Mouse (Mus musculus) cerebellum, postnatal 36 days (tissue): ENCODE data around the gene Coro1b.
"Not testable (repeated sequence)": the region's sequence is repeated elsewhere in the genome, so short reads cannot be mapped to it uniquely, and the experiment has no call there.

Experiments used
- DNase-seq, 2 experiments: peaks; one replicate each; pipeline ENCODE4 v3.0.0; 2021 to 2022; ENCODE audit warnings: mixed read lengths in 2 of 2

Coro1b gene

DNA sequence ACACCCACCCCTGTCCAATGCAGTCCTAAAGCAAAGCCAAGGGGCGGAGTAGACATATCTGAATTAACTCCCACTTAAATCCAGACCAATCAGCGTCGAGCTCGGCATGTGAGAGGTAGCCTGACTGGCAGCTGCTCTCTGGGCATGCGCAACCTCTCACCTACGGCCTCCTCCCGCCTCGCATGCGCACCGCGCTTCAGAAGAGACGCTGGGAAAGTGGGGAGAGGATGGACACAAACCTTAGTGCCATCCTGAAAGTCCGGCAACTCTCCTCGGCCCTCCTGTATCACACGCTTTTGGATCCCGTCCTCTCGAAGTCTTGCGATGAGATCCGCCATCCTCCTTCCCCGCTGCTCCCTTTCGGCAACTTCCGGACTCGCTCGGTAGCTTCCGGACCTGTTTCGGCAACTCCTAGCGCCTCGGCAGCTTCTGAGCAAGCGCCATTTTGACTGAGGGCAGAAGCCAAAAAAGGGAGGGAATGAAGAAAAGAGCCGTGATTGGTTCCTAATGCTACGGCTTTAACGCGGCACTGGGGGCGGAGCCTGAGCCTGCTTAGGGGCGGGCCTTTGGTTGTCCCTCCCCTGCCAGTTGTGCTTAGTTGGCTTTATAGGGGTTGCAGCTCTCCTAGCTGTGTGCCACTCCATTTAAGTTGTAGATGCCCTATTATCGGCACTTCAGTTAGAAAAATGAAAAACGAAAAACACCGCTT is 27.2 kb upstream of the Coro1b start:
- DNase-seq = peak; percentile 97 to 99

DNA sequence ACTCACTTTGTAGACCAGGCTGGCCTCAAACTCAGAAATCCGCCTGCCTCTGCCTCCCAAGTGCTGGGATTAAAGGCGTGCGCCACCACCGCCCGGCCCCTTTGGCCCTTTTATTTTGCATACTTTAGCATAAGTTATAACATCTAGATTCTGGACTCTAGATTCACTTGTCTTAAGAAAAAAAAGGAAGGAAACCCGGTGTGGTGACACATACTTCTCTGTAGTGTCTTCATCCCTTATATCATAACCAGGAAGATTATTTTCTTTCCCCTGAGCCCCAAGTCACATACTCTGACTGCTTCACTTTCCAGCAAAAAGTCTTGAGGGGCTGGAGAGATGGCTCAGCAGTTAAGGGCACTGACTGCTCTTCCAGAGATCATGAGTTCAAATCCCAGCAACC is 26.5 kb upstream of the Coro1b start:
- DNase-seq = not testable (repeated sequence)

DNA sequence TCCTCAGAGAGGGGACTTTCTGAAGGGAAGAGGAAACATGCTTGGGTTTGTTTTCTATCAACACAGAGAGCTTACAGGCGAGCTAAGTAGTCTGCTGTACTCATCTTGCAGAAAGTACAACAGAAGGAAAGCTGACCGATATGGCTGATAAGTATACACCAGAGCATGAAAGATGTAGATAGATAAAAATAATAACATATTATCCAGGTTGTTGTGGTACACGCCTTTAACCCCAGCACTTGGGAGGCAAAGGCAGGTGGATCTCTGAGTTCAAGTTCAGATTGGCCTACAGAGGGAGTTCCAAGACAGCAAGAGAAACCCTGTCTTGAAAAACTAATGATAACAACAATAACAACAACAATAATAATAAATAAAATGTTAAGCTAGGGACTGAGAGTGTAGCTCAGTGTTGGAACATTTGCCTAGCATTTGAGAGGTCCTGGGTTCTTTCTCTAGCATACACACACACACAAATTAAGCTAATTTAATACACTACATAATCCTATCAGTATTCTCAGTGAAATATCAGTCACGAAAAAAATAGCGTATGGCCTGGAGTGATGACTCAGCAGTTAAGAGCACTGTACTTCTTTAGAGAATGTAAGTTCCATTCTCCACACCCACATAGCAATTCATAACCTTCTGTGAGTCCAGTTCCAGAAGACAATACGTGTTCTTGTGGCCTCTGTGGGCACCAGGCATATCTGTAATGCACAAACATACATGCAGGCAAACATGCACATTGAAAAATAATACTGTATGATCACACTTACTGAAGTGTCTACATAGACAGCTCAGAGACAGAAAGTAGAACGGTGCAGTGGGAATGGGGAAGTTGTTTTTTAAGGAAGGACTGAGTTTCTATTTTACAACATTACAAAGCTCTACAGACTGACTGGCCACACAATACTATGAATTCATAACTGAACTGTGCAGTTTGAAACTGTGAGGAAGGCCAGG is 25.7 kb upstream of the Coro1b start:
- DNase-seq = no peak

DNA sequence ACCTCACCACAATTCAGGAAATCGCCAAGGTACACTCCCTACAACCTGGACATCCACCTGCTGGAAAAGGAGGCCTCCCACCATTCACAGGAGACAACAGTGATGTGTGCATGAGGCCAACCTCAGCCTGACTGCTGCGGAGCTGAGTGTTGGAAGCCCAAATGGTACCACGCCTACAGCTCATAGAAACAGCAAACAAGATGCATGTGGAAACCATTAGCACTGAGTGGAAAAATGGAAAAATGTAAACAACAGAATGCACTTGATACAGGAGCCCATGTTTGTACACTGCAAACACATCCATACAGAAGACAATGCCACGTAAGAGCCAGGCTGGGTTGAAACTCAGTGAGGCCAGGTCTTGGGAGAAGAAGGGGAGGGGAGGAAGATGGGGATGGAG is 24.0 kb upstream of the Coro1b start:
- no peak for DNase-seq

DNA sequence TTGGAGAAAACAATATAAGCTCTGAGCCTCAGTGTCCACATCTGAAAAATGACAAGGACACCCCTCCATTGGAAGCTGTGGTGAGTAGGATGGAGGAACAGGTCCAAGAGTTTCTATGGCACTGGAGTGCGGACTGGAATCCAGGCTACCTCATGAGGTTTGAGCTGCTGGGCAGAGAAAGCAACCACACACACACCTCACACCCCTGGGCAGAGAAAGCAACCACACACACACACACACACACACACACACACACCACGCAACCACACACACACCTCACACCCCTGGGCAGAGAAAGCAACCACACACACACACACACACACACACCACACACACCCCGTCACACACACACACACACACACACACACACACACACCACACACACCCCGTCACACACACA is 23.2 kb upstream of the Coro1b start:
- DNase-seq = peak in 1 of 2 experiments; percentile 42

DNA sequence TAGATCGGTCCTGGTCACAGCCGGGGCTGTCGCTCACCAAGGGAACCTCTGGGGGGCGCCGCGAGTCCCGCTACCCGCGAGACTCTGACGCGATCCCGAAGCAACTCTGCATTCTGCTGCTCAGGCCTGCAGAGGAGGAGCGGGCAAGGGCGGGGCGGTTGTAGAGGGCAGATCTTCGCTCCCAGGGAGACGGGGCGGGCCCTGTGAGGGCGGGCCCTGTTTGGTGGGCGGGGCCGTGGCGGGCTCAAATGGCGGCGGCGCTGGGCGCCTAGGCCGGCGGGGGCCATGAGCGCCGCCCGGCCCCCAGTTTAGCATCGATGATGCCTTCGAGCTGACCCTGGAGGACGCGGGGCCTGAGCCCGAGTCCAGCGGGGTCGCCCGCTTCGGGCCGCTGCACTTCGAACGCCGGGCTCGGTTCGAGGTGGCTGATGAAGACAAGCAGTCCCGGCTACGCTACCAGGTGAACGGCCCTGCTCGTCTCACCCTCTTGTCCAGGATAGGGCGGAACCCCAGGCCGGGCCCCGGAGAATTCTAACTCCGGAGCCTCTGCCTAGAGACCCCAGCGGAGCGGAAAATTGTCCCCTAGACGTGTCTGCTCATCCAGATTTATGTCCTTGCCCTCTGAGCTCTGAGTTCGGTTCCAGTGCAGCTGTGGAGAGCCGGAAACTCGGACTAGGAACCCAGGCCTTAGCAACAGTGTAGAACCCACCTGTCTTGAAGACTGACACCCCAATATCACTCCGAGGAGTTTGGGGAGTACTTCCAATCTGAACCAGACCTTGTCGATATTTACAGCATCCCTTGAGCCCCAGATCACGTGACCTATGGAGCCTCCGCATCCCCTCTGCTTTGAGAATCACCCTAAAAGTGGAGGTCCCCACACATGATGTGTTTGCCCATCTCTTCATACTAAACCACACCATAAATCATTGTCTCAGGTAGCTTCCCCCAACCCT is 22.4 kb upstream of the Coro1b start, which contains the start of gene Aip:
Gene Aip (minus strand): TSS at position 118 of the 956 bp plus-strand sequence.
- DNase-seq = peak; percentile 96 to 99

DNA sequence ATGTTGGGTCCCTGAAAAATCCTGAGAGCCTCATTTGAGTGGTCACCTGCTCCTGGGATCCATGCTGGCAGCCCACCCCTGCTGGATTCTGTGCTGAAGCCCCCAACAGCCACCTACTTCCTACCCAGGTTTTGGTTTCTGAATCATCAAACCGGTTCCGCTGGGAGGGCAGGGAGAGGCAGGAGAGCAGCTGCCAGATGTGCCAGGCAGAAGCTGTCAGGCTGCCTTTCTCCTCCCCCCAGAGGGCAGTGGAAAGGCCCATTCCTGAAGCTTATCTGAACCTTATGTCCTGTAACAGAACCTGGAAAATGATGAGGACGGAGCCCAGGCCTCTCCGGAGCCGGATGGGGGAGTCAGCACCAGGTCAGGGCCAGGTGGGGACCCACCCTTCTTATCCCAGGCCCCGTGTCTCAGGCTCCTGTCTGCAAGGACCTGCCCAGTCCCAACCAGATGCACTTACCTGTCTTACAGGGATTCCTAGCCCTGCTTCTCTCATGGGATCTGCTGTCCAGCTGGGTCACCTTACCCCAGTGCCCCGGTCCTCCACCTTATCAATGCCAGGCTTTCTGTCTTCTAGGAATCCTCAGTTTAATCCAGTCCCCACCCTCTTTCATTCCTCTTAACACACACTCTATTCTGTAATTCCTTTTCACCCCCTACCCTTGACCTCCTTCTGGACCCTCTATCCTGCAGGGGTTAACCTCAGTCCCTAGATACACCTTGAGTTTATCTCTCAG is 21.5 kb upstream of the Coro1b start:
- no peak for DNase-seq

DNA sequence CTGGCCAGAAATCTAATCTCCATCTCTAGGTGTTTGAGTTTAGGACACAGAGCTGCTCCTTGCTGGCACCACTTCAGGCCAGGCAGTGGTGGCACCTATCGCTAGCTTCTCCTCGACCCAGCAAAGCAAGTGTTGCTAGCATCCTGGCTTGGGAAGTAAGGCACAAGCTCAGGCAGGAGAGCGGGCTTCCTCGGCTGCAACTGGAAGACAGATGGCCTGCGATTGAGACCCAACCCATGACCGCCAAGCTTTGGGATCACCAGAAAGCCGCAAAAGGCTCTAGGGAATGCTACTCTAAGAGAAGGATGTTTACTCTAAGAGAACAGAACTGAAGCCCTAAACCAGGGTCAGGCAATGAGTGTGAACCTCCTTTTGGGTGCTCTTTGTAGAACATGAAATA is 19.0 kb upstream of the Coro1b start:
- no peak for DNase-seq

DNA sequence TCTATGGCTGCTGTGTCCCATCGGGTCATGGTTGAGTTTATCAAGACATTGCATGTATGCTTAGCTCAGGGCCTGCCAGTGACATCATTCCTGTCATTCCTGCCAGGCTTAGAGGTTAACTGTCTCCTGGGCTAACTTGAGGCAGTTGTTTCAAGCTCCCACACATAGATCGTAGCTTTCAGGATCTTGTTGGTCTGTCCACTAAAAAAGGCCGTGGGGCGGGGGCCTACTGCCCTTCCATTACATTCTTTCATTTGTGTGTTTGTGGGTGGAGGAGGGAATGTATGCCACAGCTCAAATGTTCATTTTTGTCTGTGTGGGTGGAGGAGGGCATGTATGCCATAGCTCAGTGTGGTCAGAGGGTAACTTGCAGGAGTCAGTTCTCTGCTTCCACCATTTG is 18.3 kb upstream of the Coro1b start:
- DNase-seq = no peak

DNA sequence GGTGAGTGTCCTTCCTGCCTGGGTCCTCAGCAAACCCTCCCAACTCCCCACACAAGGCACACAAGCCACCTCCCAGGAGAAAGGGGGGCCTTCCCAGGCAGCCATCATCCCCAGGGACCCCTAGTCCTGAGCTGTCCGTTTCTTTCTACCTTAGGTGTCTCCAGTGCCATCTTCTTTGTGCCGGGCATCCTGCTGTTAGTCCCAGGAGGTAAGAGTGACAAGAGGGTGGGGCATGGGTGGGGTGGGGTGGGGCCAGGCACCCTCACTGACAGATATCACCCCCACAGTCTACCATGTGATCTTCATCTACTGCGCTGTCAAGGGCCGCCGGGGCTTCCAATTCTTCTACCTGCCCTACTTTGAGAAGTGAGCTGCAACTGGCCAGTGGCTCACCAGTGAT is 17.3 kb upstream of the Coro1b start:
- DNase-seq = no peak

DNA sequence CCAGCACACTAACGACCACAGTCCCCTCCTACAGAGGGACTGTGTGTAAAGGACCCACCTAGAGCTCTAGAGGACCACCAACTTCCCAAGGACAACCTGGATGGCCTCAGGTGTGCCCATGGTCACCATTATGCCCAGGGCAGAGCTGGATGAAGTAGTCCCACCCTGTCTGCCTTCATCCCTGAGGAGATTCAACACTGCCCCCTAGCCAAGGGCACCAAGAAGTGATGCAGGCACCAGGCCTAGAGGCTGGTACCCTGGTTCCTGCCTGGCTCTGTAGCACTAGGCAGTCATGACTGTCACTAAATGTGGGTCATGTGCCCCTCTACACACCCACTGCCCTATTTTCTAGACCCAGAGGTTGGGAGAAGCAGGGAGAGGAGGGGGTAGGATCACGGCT is 16.7 kb upstream of the Coro1b start:
- DNase-seq = no peak

DNA sequence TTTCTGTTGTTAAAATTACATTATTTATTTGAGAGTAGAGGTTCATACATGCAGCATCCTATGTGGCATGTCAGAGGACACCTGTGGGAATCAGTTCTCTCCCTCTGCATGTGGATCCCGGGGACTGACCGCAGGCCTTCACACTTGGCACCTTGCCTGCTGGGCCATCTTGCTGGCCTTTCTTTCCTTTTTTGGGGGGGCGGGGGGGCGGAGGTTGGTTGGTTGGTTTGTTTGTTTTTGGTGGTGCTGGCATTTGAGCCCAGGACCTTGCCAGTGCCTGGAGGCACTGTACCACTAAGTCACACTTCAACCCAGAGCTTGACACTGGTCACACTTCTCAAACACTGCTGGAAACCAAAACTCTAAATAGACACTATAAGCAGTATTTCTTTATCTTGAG is 14.1 kb upstream of the Coro1b start:
- DNase-seq = no peak

DNA sequence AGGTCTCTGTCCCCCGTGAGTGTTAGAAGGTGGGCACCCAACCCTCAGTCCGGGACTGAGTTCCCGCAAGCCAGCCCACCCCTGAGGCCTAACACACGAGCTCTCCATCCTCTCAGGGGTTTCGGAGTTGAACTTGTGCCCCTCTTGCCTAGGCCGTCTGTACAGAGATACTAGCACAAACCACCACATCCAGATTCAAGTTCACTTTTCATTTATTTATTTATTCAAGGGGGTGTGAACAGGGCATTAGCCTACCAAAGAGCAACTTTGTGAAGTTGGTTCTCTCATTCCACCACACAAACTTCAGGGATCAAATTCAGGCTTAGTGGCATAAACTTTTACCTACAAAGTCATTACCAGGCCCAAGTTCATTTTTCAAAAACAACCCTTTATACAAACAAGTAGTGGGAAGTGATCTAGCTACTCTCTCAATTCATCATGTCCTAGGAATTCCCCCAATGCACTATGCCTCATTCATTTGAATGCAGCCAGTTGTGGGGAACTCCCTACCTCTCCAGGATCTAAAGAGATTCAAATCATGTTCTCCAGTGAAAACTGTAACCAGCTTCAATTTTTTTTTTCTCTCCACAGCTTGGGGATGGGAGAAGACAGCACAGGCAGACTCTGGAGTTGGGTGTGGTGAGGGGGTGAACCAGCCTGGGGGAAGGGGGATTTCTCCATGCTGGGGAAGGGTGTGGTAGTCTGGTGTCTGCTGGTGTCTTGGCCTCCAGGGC is 13.0 kb upstream of the Coro1b start:
- not testable (repeated sequence) for DNase-seq

DNA sequence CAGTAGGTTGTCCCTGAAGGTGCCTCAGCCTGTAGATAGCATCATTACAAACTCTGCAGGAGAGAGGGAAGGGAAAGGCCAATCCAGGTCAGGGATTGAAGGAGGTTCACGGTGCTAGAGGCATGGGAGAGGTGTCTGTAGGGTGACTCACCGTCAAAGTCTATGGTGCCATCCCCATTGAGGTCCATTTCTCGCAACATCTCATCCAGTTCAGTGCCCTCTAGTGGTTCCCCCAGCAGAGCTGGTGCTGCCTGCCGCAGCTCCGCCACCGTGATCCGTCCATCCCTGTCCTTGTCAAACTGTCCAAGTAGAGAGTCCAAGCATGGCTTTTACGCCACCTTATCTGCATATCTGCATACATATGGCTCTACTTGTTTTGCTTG is 12.5 kb upstream of the Coro1b start:
- not testable (repeated sequence) for DNase-seq

DNA sequence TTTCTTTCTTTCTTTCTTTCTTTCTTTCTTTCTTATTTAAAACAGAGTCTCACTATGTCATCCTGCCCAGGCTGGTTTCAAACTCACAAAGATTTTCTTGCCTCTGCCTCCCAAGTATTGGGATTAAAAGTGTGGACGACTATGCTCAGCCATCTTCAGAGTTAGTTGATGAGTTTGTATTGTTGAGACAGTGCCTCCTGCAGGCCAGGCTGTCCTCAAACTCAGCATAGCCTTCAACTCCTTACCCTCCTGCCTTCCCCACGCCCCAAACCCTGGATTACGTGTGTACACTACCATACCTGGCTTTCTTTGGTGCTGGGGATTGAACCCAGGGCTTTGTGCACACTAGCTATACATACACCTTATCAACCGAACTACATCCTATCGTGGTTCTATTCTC is 12.0 kb upstream of the Coro1b start:
- DNase-seq = no peak

DNA sequence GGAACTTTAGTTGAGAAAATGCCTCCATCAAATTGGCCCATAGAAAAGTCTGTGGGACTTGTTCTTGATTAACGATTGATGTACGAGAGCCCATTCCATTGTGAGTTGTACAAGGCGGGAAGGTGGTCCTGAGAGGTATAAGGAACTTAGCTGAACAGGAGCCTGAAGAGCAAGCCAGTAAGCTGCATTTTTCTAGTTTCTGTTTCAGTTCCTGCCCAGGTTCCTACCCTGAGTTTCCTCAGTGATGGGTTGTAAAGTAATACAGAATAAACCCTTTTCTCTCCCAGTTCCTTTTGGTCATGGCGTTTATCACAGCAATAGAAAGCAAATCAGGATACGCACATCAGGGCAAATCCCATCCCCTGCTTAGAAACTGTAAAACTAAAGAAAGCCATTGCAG is 10.5 kb upstream of the Coro1b start:
- DNase-seq = no peak

DNA sequence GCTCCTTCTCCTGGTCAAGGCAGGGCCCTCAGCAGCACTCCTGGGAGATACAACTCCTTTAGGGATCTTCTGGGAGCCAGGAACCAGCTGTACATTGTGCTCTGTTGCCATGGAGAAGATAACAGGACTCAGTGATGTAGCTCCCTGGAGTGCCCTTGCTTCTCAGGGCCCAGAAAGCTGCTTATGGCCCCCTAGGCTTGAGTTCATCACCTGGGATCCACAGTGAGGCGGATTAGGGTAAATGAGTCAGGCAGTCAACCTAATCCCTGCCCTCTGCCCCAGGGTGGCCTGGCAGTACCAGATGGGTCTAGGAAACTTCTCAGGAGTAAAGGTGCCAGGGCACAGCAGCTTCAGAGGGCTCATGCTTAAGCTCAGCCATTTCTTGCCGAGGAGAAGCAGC is 9.0 kb upstream of the Coro1b start, which contains the start of gene Gpr152:
Gene Gpr152 (plus strand): TSS at position 342 of the 400 bp plus-strand sequence.
- no peak for DNase-seq

DNA sequence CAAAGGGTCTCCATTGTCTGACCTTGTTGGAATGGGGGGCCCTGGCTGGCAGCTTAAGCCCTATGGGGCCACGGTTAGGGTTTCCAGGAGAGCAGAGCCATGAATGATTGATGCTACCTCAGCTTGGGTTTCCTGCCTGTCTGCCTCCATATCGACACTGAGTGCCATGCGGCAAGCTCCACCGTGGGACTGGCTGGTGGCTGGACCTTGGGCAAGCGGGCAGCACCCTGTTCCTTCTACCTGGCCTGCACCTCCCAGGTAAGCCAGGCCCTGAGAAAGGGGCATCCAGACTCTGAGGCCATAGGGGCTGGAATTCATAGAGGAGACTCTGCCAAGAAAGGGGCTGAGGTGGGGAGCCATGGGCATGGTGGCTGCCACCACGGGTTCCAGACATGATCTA is 8.3 kb upstream of the Coro1b start:
- DNase-seq = no peak

DNA sequence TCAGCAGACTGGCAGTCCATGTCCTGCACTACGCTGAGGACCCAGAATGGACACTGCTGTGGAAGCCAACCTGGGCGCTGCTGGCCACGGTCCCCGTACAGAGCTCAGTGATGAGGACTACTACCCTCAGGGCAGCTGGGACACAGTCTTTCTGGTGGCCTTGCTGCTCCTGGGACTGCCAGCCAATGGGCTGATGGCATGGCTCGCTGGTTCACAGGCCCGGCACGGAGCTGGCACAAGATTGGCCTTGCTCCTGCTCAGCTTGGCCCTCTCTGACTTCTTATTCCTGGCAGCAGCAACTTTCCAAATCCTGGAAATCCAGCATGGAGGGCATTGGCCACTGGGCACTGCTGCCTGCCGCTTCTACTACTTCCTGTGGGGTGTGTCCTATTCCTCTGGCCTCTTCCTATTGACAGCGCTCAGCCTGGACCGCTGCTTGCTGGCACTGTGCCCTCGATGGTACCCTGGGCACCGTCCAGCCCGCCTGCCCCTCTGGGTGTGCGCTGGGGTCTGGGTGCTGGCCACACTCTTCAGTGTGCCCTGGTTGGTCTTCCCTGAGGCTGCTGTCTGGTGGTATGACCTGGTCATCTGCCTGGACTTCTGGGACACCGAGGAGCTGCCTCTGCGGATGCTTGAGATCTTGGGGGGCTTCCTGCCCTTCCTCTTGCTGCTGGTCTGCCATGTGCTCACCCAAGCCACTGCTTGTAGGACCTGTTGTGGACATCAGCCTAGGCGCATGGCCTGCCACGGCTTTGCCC is 5.8 kb upstream of the Coro1b start:
- DNase-seq = no peak

DNA sequence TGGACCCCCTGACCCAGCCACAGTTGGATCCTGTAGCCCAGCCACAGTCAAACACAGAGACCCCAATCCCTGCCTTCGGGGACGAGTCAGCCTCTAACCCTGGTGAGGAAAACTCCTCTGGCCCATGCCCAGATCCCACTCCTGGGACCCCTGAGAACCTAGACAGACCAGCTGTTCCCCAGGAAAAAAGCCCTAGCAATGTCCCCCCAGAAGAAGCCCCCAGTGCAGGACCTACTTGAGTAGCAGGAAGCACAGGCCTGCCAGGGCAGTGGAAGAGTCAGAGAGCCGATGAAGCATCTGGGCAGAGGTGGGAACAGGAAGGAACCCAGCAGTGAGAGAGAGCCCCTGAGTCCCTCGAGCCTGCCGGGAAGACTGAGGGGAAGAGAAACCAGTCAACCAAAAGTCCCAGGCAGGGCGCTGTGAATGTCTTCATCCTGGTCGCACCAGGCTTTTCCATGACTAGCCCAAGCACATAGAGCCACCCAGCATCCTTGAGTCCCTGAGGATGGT is 4.6 kb upstream of the Coro1b start, which contains the start of gene Cabp4:
Gene Cabp4 (minus strand): TSS at position 275 of the 510 bp plus-strand sequence.
- DNase-seq = no peak
